Mouse (Mus musculus) naive thymus-derived CD4-positive, alpha-beta T cell, adult 2 months (primary cell): ENCODE measurements around the gene Ppp2r5a.
A peak's percentile ranks its signal among the peaks of the same experiment; 100 is the strongest.

Experiments
- DNase-seq: peaks from one replicate; pipeline ENCODE4 v3.0.0-alpha.2; 2011; ENCODE audit warnings: low read depth

The Ppp2r5a gene

GRCm38 (mm10) chr1:191380843-191381242 lies 22.2 kb downstream of the Ppp2r5a start:
- DNase-seq = no peak

GRCm38 (mm10) chr1:191378080-191378479 lies 25.0 kb downstream of the Ppp2r5a start:
- no peak for DNase-seq

- DNase-seq = no peak
Observed at GRCm38 (mm10) chr1:191375644-191375998, 27.5 kb downstream of the Ppp2r5a start.

- DNase-seq = no peak
Observed at GRCm38 (mm10) chr1:191374993-191375643, 28.0 kb downstream of the Ppp2r5a start.

- no peak for DNase-seq
Observed at GRCm38 (mm10) chr1:191369140-191369539, 33.9 kb downstream of the Ppp2r5a start.

- DNase-seq = no peak
Observed at GRCm38 (mm10) chr1:191368193-191368592, 34.9 kb downstream of the Ppp2r5a start.

- peak; percentile 84 for DNase-seq
Observed at GRCm38 (mm10) chr1:191364477-191364876, 38.6 kb downstream of the Ppp2r5a start.

GRCm38 (mm10) chr1:191362412-191362811 lies 40.7 kb downstream of the Ppp2r5a start:
- DNase-seq = no peak

- DNase-seq = no peak
Observed at GRCm38 (mm10) chr1:191359478-191359877, 43.6 kb downstream of the Ppp2r5a start.

GRCm38 (mm10) chr1:191356936-191357335 lies 46.1 kb downstream of the Ppp2r5a start:
- DNase-seq = no peak

GRCm38 (mm10) chr1:191353836-191354235 lies 49.2 kb downstream of the Ppp2r5a start:
- no peak for DNase-seq

GRCm38 (mm10) chr1:191352786-191353488 lies 50.1 kb downstream of the Ppp2r5a start:
- DNase-seq = peak; percentile 64

- no peak for DNase-seq
Observed at GRCm38 (mm10) chr1:191350355-191350754, 52.7 kb downstream of the Ppp2r5a start.

GRCm38 (mm10) chr1:191349486-191350037 lies 53.5 kb downstream of the Ppp2r5a start:
- DNase-seq = no peak

GRCm38 (mm10) chr1:191348996-191349395 lies 54.1 kb downstream of the Ppp2r5a start:
- no peak for DNase-seq

GRCm38 (mm10) chr1:191348592-191348991 lies 54.5 kb downstream of the Ppp2r5a start:
- no peak for DNase-seq

- no peak for DNase-seq
Observed at GRCm38 (mm10) chr1:191347602-191348001, 55.5 kb downstream of the Ppp2r5a start.

GRCm38 (mm10) chr1:191340530-191340929 lies 62.5 kb downstream of the Ppp2r5a start:
- no peak for DNase-seq

- DNase-seq = no peak
Observed at GRCm38 (mm10) chr1:191339876-191340275, 63.2 kb downstream of the Ppp2r5a start.

- DNase-seq = no peak
Observed at GRCm38 (mm10) chr1:191334500-191334899, 68.6 kb downstream of the Ppp2r5a start.

- DNase-seq = no peak
Observed at GRCm38 (mm10) chr1:191330356-191330755, 72.7 kb downstream of the Ppp2r5a start.

GRCm38 (mm10) chr1:191328019-191328441 lies 75.0 kb downstream of the Ppp2r5a start:
- DNase-seq = no peak

- DNase-seq = no peak
Observed at GRCm38 (mm10) chr1:191327258-191327657, 75.8 kb downstream of the Ppp2r5a start.
